Mouse (Mus musculus) left cerebral cortex, adult 18-20 months (tissue): ENCODE data around the gene Bsx. TPM values are rescaled to one million over a fixed set of nuclear protein-coding genes. Genes with fewer than 3 reads are reported as not detected.

Source experiments
- DNase-seq, 2 experiments: peaks; one replicate each; pipeline ENCODE4 v3.0.0; 2021 to 2022; ENCODE audit warnings: low spot score in 2 of 2, mixed read lengths in 1 of 2
- long read RNA-seq, 2 experiments: library from polyadenylated mRNA; stranded (forward); transcript quantifications; one replicate each; pipeline ENCODE4 v2.0.0; 2021
- total RNA-seq, 2 experiments: library from RNA; stranded (reverse); gene quantifications; 2 replicates each; pipeline ENCODE4 v1.2.3; 2021

Gene Bsx
- not detected for total RNA-seq
- long read RNA-seq, experiment 1, result 0 reads
- long read RNA-seq, experiment 2, result 0 reads

GRCm38 (mm10) chr9:40873556-40874470, at the start of gene Bsx:
Bsx (plus strand) TSS chr9:40874127.
- DNase-seq, result no peak

GRCm38 (mm10) chr9:40825601-40826000, 48.3 kb upstream of the Bsx start:
- DNase-seq, result no peak

- DNase-seq, result no peak
These were observed 46.6 kb upstream of the Bsx start for GRCm38 (mm10) chr9:40827366-40827765.

GRCm38 (mm10) chr9:40834569-40834968, 39.4 kb upstream of the Bsx start:
- DNase-seq, result peak; percentile 83 to 88

- no peak for DNase-seq
These were observed 37.2 kb upstream of the Bsx start for GRCm38 (mm10) chr9:40836681-40837080.

- no peak for DNase-seq
These were observed 34.3 kb upstream of the Bsx start for GRCm38 (mm10) chr9:40839662-40840061.

GRCm38 (mm10) chr9:40851515-40851914, 22.4 kb upstream of the Bsx start:
- no peak for DNase-seq

GRCm38 (mm10) chr9:40858461-40859160, 15.3 kb upstream of the Bsx start:
- DNase-seq, result peak in 1 of 2 experiments; percentile 30

GRCm38 (mm10) chr9:40859196-40859595, 14.7 kb upstream of the Bsx start:
- DNase-seq, result no peak

GRCm38 (mm10) chr9:40870331-40870730, 3.6 kb upstream of the Bsx start:
- no peak for DNase-seq

GRCm38 (mm10) chr9:40871369-40872155, 2.4 kb upstream of the Bsx start:
- no peak for DNase-seq

GRCm38 (mm10) chr9:40872156-40872478, 1.8 kb upstream of the Bsx start:
- no peak for DNase-seq

- DNase-seq, result no peak
These were observed 1.0 kb downstream of the Bsx start for GRCm38 (mm10) chr9:40874961-40875360.

GRCm38 (mm10) chr9:40875431-40875830, 1.5 kb downstream of the Bsx start:
- DNase-seq, result no peak

- DNase-seq, result no peak
These were observed 2.2 kb downstream of the Bsx start for GRCm38 (mm10) chr9:40876164-40876563.

- no peak for DNase-seq
These were observed 2.8 kb downstream of the Bsx start for GRCm38 (mm10) chr9:40876693-40877092.

GRCm38 (mm10) chr9:40877146-40877880, 3.4 kb downstream of the Bsx start:
- no peak for DNase-seq

- no peak for DNase-seq
These were observed 3.9 kb downstream of the Bsx start for GRCm38 (mm10) chr9:40877881-40878235.

- no peak for DNase-seq
These were observed 4.5 kb downstream of the Bsx start for GRCm38 (mm10) chr9:40878291-40878945.

- no peak for DNase-seq
These were observed 5.1 kb downstream of the Bsx start for GRCm38 (mm10) chr9:40878998-40879397.
